Mouse (Mus musculus): ENCODE data around the gene Lpcat2b. TPM values are rescaled to one million over a fixed set of nuclear protein-coding genes. Genes with fewer than 3 reads are reported as not detected.
"Not testable (repeated sequence)": the region's sequence is repeated elsewhere in the genome, so short reads cannot be mapped to it uniquely, and the experiment has no call there.

Lpcat2b gene
- polyA plus RNA-seq (2015; fragmentation: Nextera tagmentation; extraction: Ambion mirVana), result not detected in 2 replicates

- Histone ChIP-seq H3K36me3 (no peaks in the 10 kb centered on the region), H3K4me1 (no peaks in the 10 kb centered on the region), H3K9ac (no peak within 1 kb of the TSS), H3K4me2 (no peak within 1 kb of the TSS), H3K4me3 (replicated peaks) (no peak within 1 kb of the TSS), H3K27me3 (replicated peaks) (no peaks in the 10 kb centered on the region), H3K9me3 (no peaks in the 10 kb centered on the region), H3K27ac (no peak within 1 kb of the TSS)
- WGBS, result 74% methylated on average over 3 of the region's 3 CpGs
- ATAC-seq (ENCODE audit: insufficient read depth, low FRiP score, low read depth), result no peak
Measured at GRCm38 (mm10) chr5:107431249-107431648, at the start of gene Lpcat2b. Lpcat2b (plus strand) TSS chr5:107431549.

- not testable (repeated sequence) for H3K9me3 ChIP-seq; H3K27me3 ChIP-seq (replicated peaks); H3K4me1 ChIP-seq; H3K9ac ChIP-seq; H3K4me3 ChIP-seq (replicated peaks); H3K27ac ChIP-seq; H3K36me3 ChIP-seq; ATAC-seq (ENCODE audit: insufficient read depth, low FRiP score, low read depth); H3K4me2 ChIP-seq
Measured at GRCm38 (mm10) chr5:107386448-107386847, 44.9 kb upstream of the Lpcat2b start.

- Histone ChIP-seq H3K27ac (no peak overlapping the region), H3K27me3 (replicated peaks) (no peaks in the 10 kb centered on the region), H3K36me3 (no peaks in the 10 kb centered on the region), H3K4me3 (replicated peaks) (no peak overlapping the region), H3K4me1 (no peaks in the 10 kb centered on the region), H3K9me3 (no peaks in the 10 kb centered on the region), H3K9ac (no peak overlapping the region), H3K4me2 (no peak overlapping the region)
- ATAC-seq (ENCODE audit: insufficient read depth, low FRiP score, low read depth), result no peak
- 81% methylated on average over 1 of the region's 1 CpGs for WGBS
Measured at GRCm38 (mm10) chr5:107387788-107388187, 43.6 kb upstream of the Lpcat2b start.

- Histone ChIP-seq H3K4me2 (no peak overlapping the region), H3K9me3 (no peaks in the 10 kb centered on the region), H3K4me1 (no peaks in the 10 kb centered on the region), H3K9ac (no peak overlapping the region), H3K27me3 (replicated peaks) (no peaks in the 10 kb centered on the region), H3K27ac (no peak overlapping the region), H3K36me3 (no peaks in the 10 kb centered on the region), H3K4me3 (replicated peaks) (no peak overlapping the region)
- ATAC-seq (ENCODE audit: insufficient read depth, low FRiP score, low read depth), result no peak
- WGBS, result 91% methylated on average over 2 of the region's 2 CpGs
Measured at GRCm38 (mm10) chr5:107389373-107389772, 42.0 kb upstream of the Lpcat2b start.

- Histone ChIP-seq H3K36me3 (no peaks in the 10 kb centered on the region), H3K27ac (no peak overlapping the region), H3K4me1 (no peaks in the 10 kb centered on the region), H3K27me3 (replicated peaks) (no peaks in the 10 kb centered on the region), H3K9ac (no peak overlapping the region), H3K9me3 (no peaks in the 10 kb centered on the region), H3K4me2 (no peak overlapping the region), H3K4me3 (replicated peaks) (no peak overlapping the region)
- WGBS, result 66% methylated on average over 2 of the region's 2 CpGs
- no peak for ATAC-seq (ENCODE audit: insufficient read depth, low FRiP score, low read depth)
Measured at GRCm38 (mm10) chr5:107394437-107394836, 36.9 kb upstream of the Lpcat2b start.

- no peak within 1 kb of the TSS for H3K27ac ChIP-seq
- H3K36me3 ChIP-seq, result no peaks in the 10 kb centered on the region
- WGBS, result 18% methylated on average over 5 of the region's 5 CpGs
- no peaks in the 10 kb centered on the region for H3K9me3 ChIP-seq
- H3K4me3 ChIP-seq (replicated peaks), result peak within 1 kb of the TSS; percentile 54
- peaks cover 13% of the 10 kb centered on the region; the same call in 1 of the 2 replicates for H3K27me3 ChIP-seq (replicated peaks)
- no peak for ATAC-seq (ENCODE audit: insufficient read depth, low FRiP score, low read depth)
- H3K9ac ChIP-seq, result 0 out of 2 replicates have a peak within 1 kb of the TSS, but pooled peaks have one; percentile 8
- 0 out of 2 replicates have a peak, but pooled peaks cover 4% of the 10 kb centered on the region for H3K4me1 ChIP-seq
- H3K4me2 ChIP-seq, result peak within 1 kb of the TSS; percentile 98
Measured at GRCm38 (mm10) chr5:107402436-107402835, 28.9 kb upstream of the Lpcat2b start, which contains the start of gene Ephx4. Ephx4 (plus strand) TSS chr5:107402736.

- no peaks in the 10 kb centered on the region for H3K36me3 ChIP-seq
- 0 out of 2 replicates have a peak overlapping the region, but pooled peaks have one; percentile 8 for H3K9ac ChIP-seq
- H3K9me3 ChIP-seq, result no peaks in the 10 kb centered on the region
- H3K4me1 ChIP-seq, result 0 out of 2 replicates have a peak, but pooled peaks cover 4% of the 10 kb centered on the region
- peaks cover 13% of the 10 kb centered on the region; the same call in 1 of the 2 replicates for H3K27me3 ChIP-seq (replicated peaks)
- peak overlapping the region; percentile 98 for H3K4me2 ChIP-seq
- under 1% methylated on average over 78 of the region's 80 CpGs for WGBS
- peak; percentile 65 for ATAC-seq (ENCODE audit: insufficient read depth, low FRiP score, low read depth)
- peak overlapping the region; percentile 54 for H3K4me3 ChIP-seq (replicated peaks)
- no peak overlapping the region for H3K27ac ChIP-seq
Measured at GRCm38 (mm10) chr5:107403011-107403946, 28.1 kb upstream of the Lpcat2b start.

GRCm38 (mm10) chr5:107403947-107404684 is 27.2 kb upstream of the Lpcat2b start:
- WGBS, result 31% methylated on average over 12 of the region's 12 CpGs
- H3K4me3 ChIP-seq (replicated peaks), result peak overlapping the region; percentile 54
- no peak overlapping the region for H3K27ac ChIP-seq
- peaks cover 13% of the 10 kb centered on the region; the same call in 1 of the 2 replicates for H3K27me3 ChIP-seq (replicated peaks)
- ATAC-seq (ENCODE audit: insufficient read depth, low FRiP score, low read depth), result no peak
- peak overlapping the region; percentile 98 for H3K4me2 ChIP-seq
- no peaks in the 10 kb centered on the region for H3K36me3 ChIP-seq
- H3K4me1 ChIP-seq, result 0 out of 2 replicates have a peak, but pooled peaks cover 4% of the 10 kb centered on the region
- H3K9ac ChIP-seq, result 0 out of 2 replicates have a peak overlapping the region, but pooled peaks have one; percentile 8
- H3K9me3 ChIP-seq, result no peaks in the 10 kb centered on the region

- Histone ChIP-seq H3K36me3 (no peaks in the 10 kb centered on the region), H3K9me3 (no peaks in the 10 kb centered on the region), H3K4me2 (no peak overlapping the region), H3K4me3 (replicated peaks) (no peak overlapping the region), H3K27ac (no peak overlapping the region), H3K27me3 (replicated peaks) (peaks cover 13% of the 10 kb centered on the region; the same call in 1 of the 2 replicates), H3K9ac (no peak overlapping the region), H3K4me1 (0 out of 2 replicates have a peak, but pooled peaks cover 4% of the 10 kb centered on the region)
- ATAC-seq (ENCODE audit: insufficient read depth, low FRiP score, low read depth), result no peak
- 86% methylated on average over 4 of the region's 4 CpGs for WGBS
Measured at GRCm38 (mm10) chr5:107405361-107405760, 26.0 kb upstream of the Lpcat2b start.

GRCm38 (mm10) chr5:107410305-107410704 is 21.0 kb upstream of the Lpcat2b start:
- H3K9ac ChIP-seq, result no peak overlapping the region
- no peaks in the 10 kb centered on the region for H3K9me3 ChIP-seq
- no peak overlapping the region for H3K4me2 ChIP-seq
- no peaks in the 10 kb centered on the region for H3K36me3 ChIP-seq
- no peaks in the 10 kb centered on the region for H3K27me3 ChIP-seq (replicated peaks)
- no peak for ATAC-seq (ENCODE audit: insufficient read depth, low FRiP score, low read depth)
- WGBS, result 92% methylated on average over 1 of the region's 1 CpGs
- H3K4me1 ChIP-seq, result no peaks in the 10 kb centered on the region
- H3K27ac ChIP-seq, result no peak overlapping the region
- H3K4me3 ChIP-seq (replicated peaks), result no peak overlapping the region

GRCm38 (mm10) chr5:107411326-107411725 is 20.0 kb upstream of the Lpcat2b start:
- no peak for ATAC-seq (ENCODE audit: insufficient read depth, low FRiP score, low read depth)
- Histone ChIP-seq H3K9me3 (no peaks in the 10 kb centered on the region), H3K9ac (no peak overlapping the region), H3K4me2 (no peak overlapping the region), H3K4me3 (replicated peaks) (no peak overlapping the region), H3K27me3 (replicated peaks) (no peaks in the 10 kb centered on the region), H3K27ac (no peak overlapping the region), H3K36me3 (no peaks in the 10 kb centered on the region), H3K4me1 (no peaks in the 10 kb centered on the region)
- 42% methylated on average over 4 of the region's 4 CpGs for WGBS
